Mouse (Mus musculus): ENCODE results near the gene Espl1.

The Espl1 gene

GRCm38 (mm10) chr15:102295633-102296367 is at the start of gene Espl1:
TSS of gene Espl1 (plus strand) at chr15:102296266.
- DNase-seq: peak; percentile 93

GRCm38 (mm10) chr15:102246866-102247251 is 49.2 kb upstream of the Espl1 start:
- DNase-seq: peak; percentile 98

- DNase-seq: peak; percentile 83
These were observed 48.6 kb upstream of the Espl1 start for GRCm38 (mm10) chr15:102247252-102248130.

- no peak for DNase-seq
These were observed 47.8 kb upstream of the Espl1 start for GRCm38 (mm10) chr15:102248131-102248811.

GRCm38 (mm10) chr15:102248812-102249191 is 47.3 kb upstream of the Espl1 start:
- no peak for DNase-seq

GRCm38 (mm10) chr15:102249251-102249691 is 46.8 kb upstream of the Espl1 start:
- no peak for DNase-seq

- DNase-seq: no peak
These were observed 46.1 kb upstream of the Espl1 start for GRCm38 (mm10) chr15:102249967-102250366.

GRCm38 (mm10) chr15:102250521-102250920 is 45.5 kb upstream of the Espl1 start:
- DNase-seq: no peak

- peak; percentile 54 for DNase-seq
These were observed 40.4 kb upstream of the Espl1 start for GRCm38 (mm10) chr15:102255547-102256255.

GRCm38 (mm10) chr15:102256431-102257201 is 39.5 kb upstream of the Espl1 start:
- no peak for DNase-seq

- DNase-seq: peak; percentile 64
These were observed 38.6 kb upstream of the Espl1 start, which contains the start of gene Rarg for GRCm38 (mm10) chr15:102257202-102258075. TSS of gene Rarg (minus strand) at chr15:102257517.

GRCm38 (mm10) chr15:102258076-102258470 is 38.0 kb upstream of the Espl1 start:
- DNase-seq: no peak

GRCm38 (mm10) chr15:102258581-102259253 is 37.3 kb upstream of the Espl1 start:
- DNase-seq: no peak

GRCm38 (mm10) chr15:102262582-102262981 is 33.5 kb upstream of the Espl1 start:
- DNase-seq: no peak

- no peak for DNase-seq
These were observed 33.0 kb upstream of the Espl1 start for GRCm38 (mm10) chr15:102263037-102263436.

- no peak for DNase-seq
These were observed 30.5 kb upstream of the Espl1 start for GRCm38 (mm10) chr15:102265548-102265947.

GRCm38 (mm10) chr15:102270274-102270960 is 25.6 kb upstream of the Espl1 start, which contains the start of gene Gm9918:
TSS of gene Gm9918 (plus strand) at chr15:102270563.
- no peak for DNase-seq

- DNase-seq: no peak
These were observed 24.6 kb upstream of the Espl1 start for GRCm38 (mm10) chr15:102271441-102271840.

- no peak for DNase-seq
These were observed 21.9 kb upstream of the Espl1 start for GRCm38 (mm10) chr15:102273982-102274716.
